Mouse (Mus musculus) stomach, postnatal 0 days (tissue): ENCODE results near the gene Cdipt.

ENCODE experiments used
- CTCF ChIP-seq: IDR thresholded peaks from 2 replicates; pipeline ENCODE4 v1.5.1; 2016; ENCODE audit warnings: antibody characterized with exemption, low read depth, mild to moderate bottlenecking, moderate library complexity
- EP300 ChIP-seq: optimal IDR thresholded peaks from 2 replicates; pipeline ENCODE3; 2016; ENCODE audit warnings: antibody characterized with exemption

- TF ChIP-seq CTCF (no peak), EP300 (peak; percentile 90)
Measured at GRCm38 (mm10) chr7:127026984-127027726, 51.4 kb downstream of the Cdipt start, which contains the start of gene Maz.
